Mouse (Mus musculus) liver, embryonic 12.5 days (tissue): ENCODE results near the gene Tbx1. TPM values are rescaled to one million over a fixed set of nuclear protein-coding genes. Genes with fewer than 3 reads are reported as not detected.
A peak's percentile ranks its signal among the peaks of the same experiment; 100 is the strongest.

ENCODE experiments used
- ATAC-seq: fragments of 200-750 bp; cut with Nextera tagmentation; 2 replicates; pipeline ENCODE4 v1.8.0; 2017; ENCODE audit warnings: moderate number of reproducible peaks, mild to moderate bottlenecking, moderate library complexity
- H3K27ac ChIP-seq: fragments of 300-500 bp; sonication (generic); 2 replicates; pipeline ENCODE4 v1.5.1; 2016; ENCODE audit warnings: mild to moderate bottlenecking
- H3K27me3 ChIP-seq: fragments of 300-500 bp; sonication (generic); replicated peaks from 2 replicates; pipeline ENCODE4 v1.6.1; 2016; ENCODE audit warnings: mild to moderate bottlenecking, moderate library complexity
- H3K36me3 ChIP-seq: fragments of 300-500 bp; sonication (generic); 2 replicates; pipeline ENCODE4 v1.6.1; 2016; ENCODE audit warnings: mild to moderate bottlenecking, moderate library complexity
- H3K4me1 ChIP-seq: fragments of 300-500 bp; sonication (generic); 2 replicates; pipeline ENCODE4 v1.6.1; 2016
- H3K4me2 ChIP-seq: fragments of 300-500 bp; sonication (generic); 2 replicates; pipeline ENCODE4 v1.6.1; 2016; ENCODE audit warnings: mild to moderate bottlenecking, moderate library complexity
- H3K4me3 ChIP-seq: fragments of 300-500 bp; sonication (generic); 2 replicates; pipeline ENCODE4 v1.5.1; 2016; ENCODE audit warnings: mild to moderate bottlenecking, moderate library complexity
- H3K9ac ChIP-seq: fragments of 300-500 bp; sonication (generic); 2 replicates; pipeline ENCODE4 v1.6.1; 2016; ENCODE audit warnings: mild to moderate bottlenecking, moderate library complexity
- H3K9me3 ChIP-seq: fragments of 300-500 bp; sonication (generic); replicated peaks from 2 replicates; pipeline ENCODE4 v1.6.1; 2016; ENCODE audit warnings: mild to moderate bottlenecking, moderate library complexity
- WGBS: fragments of 180-500 bp; shearing (Covaris S2); methylation state at CpG from one replicate; pipeline ENCODE4 v1.1.7; 2016; ENCODE audit not compliant: insufficient replicate concordance; 5-methylcytosine and 5-hydroxymethylcytosine counted together
- polyA plus RNA-seq: library from polyadenylated mRNA; unstranded; fragments of >200 nt; fragmentation: Nextera tagmentation; extraction: Ambion mirVana; gene quantifications from 2 replicates; pipeline ENCODE4 v1.2.1, GENCODE M21; 2016

The Tbx1 gene
- polyA plus RNA-seq, 1 experiment from 2014 or later: not detected

DNA sequence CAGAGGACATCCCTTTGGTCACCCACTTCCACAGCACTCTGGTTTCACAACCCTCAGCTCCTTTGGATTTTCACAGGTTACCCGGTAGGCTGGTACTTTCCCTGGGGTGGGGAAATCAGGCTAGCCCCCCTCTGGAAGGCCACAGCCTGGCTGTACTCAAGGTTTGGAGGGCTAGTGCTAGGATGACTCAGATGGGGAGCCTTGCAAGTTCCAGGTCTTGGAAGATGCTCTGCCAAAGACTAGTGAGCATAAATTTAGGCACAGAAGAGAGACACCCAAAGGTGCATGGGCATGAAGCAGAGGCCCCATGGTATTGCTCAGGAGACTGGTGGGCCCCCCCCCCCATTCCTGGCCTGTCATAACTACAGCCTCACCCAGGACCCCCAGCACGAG, 38.5 kb upstream of the Tbx1 start:
- Histone ChIP-seq H3K27me3 (peaks cover 95% of the 10 kb centered on the region), H3K36me3 (no peaks in the 10 kb centered on the region), H3K9ac (peak overlapping the region; percentile 64; the same call in 1 of the 2 replicates), H3K4me3 (peak overlapping the region; percentile 63), H3K4me1 (peaks cover 32% of the 10 kb centered on the region), H3K4me2 (peak overlapping the region; percentile 90), H3K9me3 (no peaks in the 10 kb centered on the region), H3K27ac (no peak overlapping the region)
- no peak for ATAC-seq
- 30% methylated on average over 2 of the region's 2 CpGs for whole genome bisulfite sequencing

DNA sequence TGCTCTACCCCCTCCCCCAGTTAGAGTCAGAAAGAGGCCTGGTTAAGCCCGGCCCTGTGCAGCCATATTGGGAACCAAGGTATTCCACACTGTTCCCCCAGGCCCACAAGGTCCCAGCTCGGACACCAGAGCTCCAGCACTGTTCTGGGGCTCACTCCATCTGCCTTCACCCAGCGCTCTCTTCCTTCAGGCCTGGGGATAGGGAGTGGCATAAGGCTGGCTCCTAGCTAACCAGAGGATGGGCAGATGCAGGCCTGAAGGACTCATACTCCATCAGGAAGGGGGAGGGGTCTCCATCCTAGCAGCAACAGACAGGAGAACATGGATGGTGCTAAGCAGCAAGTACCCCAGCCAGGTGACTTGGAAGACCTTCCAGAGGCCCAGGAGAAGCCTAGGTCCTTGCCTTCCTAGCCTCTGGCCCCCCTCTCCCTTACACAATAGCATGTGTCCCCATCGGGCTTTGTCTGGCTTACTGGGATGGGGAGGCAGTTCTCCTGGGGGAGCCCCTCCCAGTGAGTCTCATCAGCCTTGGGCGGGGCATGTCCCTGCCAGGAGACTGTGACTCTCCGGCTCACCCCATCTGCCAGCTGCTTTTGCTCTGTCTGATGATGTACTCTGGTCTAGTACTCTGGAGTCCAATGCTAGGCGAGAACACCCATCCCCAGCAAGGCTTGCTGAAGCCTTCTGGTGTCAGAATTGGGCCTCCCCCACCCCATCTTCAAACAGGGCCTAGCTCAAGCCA, 37.9 kb upstream of the Tbx1 start:
- 54% methylated on average over 7 of the region's 7 CpGs for WGBS
- peaks cover 32% of the 10 kb centered on the region for H3K4me1 ChIP-seq
- 0 out of 2 replicates have a peak overlapping the region, but pooled peaks have one; percentile 63 for H3K4me3 ChIP-seq
- ATAC-seq: no peak
- no peaks in the 10 kb centered on the region for H3K36me3 ChIP-seq
- H3K27ac ChIP-seq: no peak overlapping the region
- no peak overlapping the region for H3K9ac ChIP-seq
- H3K27me3 ChIP-seq: peaks cover 98% of the 10 kb centered on the region
- peak overlapping the region; percentile 90 for H3K4me2 ChIP-seq
- no peaks in the 10 kb centered on the region for H3K9me3 ChIP-seq

DNA sequence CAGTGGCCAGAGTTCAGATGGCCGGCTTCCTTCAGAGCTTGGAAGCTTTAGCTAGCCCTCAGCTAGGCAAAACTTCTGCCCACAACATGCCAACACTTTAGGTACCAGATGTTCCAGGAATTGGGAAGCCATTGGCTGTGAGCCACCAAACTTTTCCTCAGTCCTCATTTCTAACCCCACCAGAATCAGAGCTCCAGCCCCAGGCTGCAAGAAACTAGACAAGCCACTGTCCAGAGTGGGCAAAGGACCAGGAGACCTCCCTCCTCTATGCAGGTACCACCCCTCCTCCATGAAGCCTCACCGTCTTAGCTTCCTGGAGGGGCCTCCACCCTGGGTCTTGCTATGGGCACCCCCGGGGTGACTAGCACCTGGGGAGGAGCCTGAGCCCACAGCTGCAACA, 36.7 kb upstream of the Tbx1 start:
- H3K4me2 ChIP-seq: no peak overlapping the region
- WGBS: 34% methylated on average over 3 of the region's 3 CpGs

DNA sequence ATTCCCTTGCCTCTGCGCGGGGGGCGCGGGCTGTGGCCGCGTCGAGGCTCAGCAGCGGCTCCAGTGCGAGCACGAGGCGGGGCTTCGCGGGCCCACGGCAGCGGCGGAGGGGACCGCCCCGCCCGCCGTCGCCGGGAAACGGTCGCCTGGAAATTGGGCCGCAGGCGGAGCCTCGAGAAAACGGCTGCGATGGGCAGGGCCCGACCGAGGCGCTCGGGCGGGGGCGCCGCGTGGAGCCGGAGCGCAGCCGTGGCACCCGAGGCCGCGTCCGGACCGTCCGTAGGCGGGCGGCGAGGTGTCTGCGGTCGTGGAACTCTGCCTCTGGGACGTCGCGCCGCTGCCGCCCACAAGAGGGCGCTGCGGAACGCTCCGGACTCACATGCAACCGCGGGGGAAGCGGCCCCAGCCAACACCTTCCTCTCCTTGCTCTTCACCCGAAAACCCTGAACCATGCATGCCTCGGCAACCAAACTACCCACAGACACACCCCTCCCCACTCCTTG, 36.0 kb upstream of the Tbx1 start, which contains the start of gene Gm49601:
Gm49601 (minus strand) TSS at position 52 of the 503 bp plus-strand sequence.
- Histone ChIP-seq H3K27me3 (peaks cover 100% of the 10 kb centered on the region), H3K9ac (peak within 1 kb of the TSS; percentile 46), H3K36me3 (no peaks in the 10 kb centered on the region), H3K9me3 (no peaks in the 10 kb centered on the region), H3K4me2 (peak within 1 kb of the TSS; percentile 75), H3K4me3 (peak within 1 kb of the TSS; percentile 53), H3K27ac (no peak within 1 kb of the TSS), H3K4me1 (peaks cover 44% of the 10 kb centered on the region)
- 0 out of 2 replicates have a peak, but pooled peaks have one; percentile 6 for ATAC-seq
- under 1% methylated on average over 65 of the region's 65 CpGs for whole genome bisulfite sequencing

More for the DNA sequence above, 36.7 kb upstream of the Tbx1 start:
- no peak overlapping the region for H3K9ac ChIP-seq
- ATAC-seq: no peak
- H3K4me3 ChIP-seq: no peak overlapping the region
- no peaks in the 10 kb centered on the region for H3K9me3 ChIP-seq
- H3K36me3 ChIP-seq: no peaks in the 10 kb centered on the region
- H3K27ac ChIP-seq: no peak overlapping the region
- peaks cover 37% of the 10 kb centered on the region for H3K4me1 ChIP-seq
- H3K27me3 ChIP-seq: peaks cover 98% of the 10 kb centered on the region

DNA sequence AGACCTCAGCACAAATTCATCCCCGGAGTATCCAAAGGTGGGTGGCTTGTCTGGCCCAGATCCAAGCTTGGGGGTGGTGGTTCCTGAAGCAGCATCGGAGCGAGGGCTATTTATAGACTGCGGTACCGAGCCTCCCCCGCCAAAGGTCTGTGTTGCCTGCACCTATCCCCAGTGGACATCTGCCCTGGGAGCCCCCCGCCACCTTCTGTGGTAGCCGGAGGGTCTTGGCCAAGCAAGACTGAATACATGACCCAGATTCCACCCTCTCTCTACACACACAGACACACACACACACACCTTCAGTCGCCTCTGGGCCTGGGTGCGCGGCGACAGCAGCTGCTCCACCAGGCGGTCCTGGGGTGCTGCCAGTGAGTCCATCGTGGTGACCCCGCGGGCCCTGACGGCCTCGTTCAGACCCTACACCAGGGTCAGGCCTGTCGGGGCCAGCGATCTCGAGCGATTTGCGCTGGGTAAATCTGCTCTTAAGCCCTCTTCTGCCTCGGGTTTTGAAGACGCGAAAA, 35.4 kb upstream of the Tbx1 start:
- no peaks in the 10 kb centered on the region for H3K36me3 ChIP-seq
- peaks cover 50% of the 10 kb centered on the region for H3K4me1 ChIP-seq
- no peak for ATAC-seq

DNA sequence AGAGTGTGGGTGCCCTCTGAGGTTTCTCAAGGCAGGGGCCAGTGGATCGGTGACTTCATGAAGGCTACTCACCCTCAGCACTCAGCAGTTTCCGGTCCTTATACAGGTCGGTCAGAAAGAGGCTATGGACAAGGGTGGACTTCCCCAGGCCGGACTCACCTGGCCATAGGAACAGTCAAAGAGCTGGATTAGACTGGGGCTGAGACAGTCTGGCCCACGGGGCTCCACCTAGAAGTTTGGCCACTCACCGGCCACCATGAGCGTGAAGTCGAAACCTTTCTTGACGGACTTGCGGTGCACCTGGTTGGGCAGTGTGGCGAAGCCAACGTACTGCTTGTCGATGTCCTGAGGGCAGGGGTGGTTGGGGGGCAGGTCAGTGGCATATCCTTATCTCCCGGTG, 34.6 kb upstream of the Tbx1 start:
- no peaks in the 10 kb centered on the region for H3K36me3 ChIP-seq
- H3K4me2 ChIP-seq: no peak overlapping the region
- no peaks in the 10 kb centered on the region for H3K9me3 ChIP-seq
- no peak overlapping the region for H3K27ac ChIP-seq
- whole genome bisulfite sequencing: 35% methylated on average over 14 of the region's 14 CpGs
- H3K9ac ChIP-seq: no peak overlapping the region
- peaks cover 53% of the 10 kb centered on the region for H3K4me1 ChIP-seq
- no peak for ATAC-seq
- peaks cover 100% of the 10 kb centered on the region for H3K27me3 ChIP-seq
- H3K4me3 ChIP-seq: no peak overlapping the region

More for the DNA sequence above, 35.4 kb upstream of the Tbx1 start:
- H3K9me3 ChIP-seq: no peaks in the 10 kb centered on the region
- no peak overlapping the region for H3K9ac ChIP-seq
- peak overlapping the region; percentile 53 for H3K4me3 ChIP-seq
- peaks cover 100% of the 10 kb centered on the region for H3K27me3 ChIP-seq
- 10% methylated on average over 26 of the region's 26 CpGs for WGBS
- no peak overlapping the region for H3K27ac ChIP-seq
- H3K4me2 ChIP-seq: peak overlapping the region; percentile 75

DNA sequence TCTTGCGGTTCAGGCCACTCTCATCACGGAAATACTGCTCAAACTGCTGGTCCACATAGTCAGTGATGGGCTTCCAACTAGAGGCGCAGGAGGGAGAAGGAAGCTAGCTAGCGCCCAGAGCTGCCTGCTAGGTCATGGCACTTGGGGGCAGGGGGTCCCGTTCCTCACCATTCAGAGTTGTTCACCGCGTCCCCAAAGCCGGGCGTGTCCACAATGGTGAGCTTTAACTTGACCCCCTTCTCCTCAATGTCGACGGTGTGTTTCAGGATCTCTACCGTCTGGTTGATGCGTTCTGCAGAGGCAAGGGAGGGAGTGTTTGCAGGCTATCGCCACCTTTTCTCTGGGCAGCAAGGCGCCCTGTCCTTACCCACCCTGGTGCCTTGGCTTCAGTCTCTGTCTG, 34.2 kb upstream of the Tbx1 start:
- Histone ChIP-seq H3K4me1 (peaks cover 49% of the 10 kb centered on the region), H3K9ac (no peak overlapping the region), H3K4me3 (no peak overlapping the region), H3K4me2 (no peak overlapping the region), H3K27ac (no peak overlapping the region), H3K27me3 (peaks cover 100% of the 10 kb centered on the region), H3K36me3 (no peaks in the 10 kb centered on the region), H3K9me3 (no peaks in the 10 kb centered on the region)
- WGBS: 19% methylated on average over 15 of the region's 15 CpGs
- ATAC-seq: no peak

DNA sequence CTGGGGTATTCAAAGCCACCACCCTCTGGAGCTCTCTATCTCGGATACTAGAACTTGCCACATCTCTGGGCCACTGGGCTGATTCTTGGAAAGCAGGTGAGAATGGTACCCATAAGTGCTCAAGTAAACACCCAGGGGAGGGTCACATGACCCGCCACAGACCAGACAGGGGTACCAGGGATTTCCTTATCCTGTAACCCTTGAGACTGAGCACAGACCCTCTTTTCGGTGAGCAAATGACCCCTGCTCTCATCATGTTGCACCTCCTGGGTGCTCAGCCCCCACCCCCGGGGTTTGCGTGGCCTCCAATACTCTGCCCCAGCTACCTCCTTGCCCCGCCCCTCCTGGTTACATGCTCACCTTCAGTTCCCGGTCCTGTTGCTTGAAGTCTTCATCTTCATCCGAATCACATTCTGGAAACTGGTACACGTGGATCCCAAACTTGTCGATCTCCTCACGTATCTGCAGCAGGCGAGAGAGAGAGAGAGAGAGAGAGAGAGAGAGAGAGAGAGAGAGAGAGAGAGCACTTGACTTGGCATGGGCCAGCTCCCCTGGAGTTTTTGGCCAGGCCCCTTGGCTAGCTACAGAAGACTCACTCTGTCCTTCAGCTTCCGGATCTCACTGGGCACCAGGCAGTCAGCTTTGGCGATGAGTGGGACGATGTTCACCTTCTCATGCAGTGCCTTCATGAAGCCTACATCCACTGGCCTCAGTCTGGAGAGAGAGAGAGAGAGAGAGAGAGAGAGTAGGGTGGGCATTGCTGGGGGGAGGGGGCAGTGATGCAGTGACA, 33.5 kb upstream of the Tbx1 start:
- H3K4me2 ChIP-seq: no peak overlapping the region
- no peaks in the 10 kb centered on the region for H3K9me3 ChIP-seq
- H3K4me1 ChIP-seq: peaks cover 42% of the 10 kb centered on the region
- no peak overlapping the region for H3K27ac ChIP-seq
- no peaks in the 10 kb centered on the region for H3K36me3 ChIP-seq
- no peak for ATAC-seq
- H3K4me3 ChIP-seq: no peak overlapping the region
- H3K9ac ChIP-seq: no peak overlapping the region
- 14% methylated on average over 15 of the region's 15 CpGs for WGBS
- H3K27me3 ChIP-seq: peaks cover 100% of the 10 kb centered on the region

DNA sequence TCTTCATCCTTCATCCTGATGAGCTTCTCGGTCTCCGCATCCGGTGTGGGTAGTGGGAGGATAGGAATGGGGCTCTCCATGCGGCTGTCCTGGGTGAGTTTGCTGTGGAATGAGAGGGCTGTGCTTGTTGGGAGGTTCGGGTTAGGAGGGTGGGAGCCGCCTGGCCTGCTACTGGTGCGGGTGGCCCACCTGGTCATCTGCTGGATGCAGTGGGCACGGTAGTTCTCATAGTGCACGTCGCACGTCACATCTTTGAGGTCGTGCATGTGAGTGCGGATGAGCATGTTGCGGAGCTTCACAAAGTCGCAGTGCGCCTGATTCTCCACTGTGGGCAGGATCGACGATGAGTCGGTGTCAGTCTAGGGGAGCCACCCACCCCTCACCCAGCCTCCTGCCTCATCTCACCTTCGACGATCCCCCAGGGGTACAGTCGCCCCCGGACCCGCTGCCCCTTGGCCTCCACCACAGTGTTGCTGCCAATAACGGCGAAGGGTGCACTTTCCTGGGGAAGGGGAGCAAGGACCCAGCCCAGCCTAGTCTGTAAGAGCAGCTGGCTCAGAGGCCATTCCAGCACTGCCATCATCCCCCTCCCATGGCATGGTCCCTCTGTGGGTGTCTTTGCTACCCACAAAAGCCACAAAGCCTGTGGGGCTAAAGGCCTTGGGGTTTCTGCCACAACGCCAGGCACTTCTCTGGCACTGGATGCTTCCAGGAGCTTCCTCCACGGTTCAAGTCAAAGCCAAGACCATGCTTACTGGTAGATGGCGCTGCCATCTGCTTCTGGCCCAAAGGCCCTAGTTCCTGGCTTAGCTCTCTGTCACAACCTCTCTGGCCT, 32.7 kb upstream of the Tbx1 start:
- ATAC-seq: no peak
- Histone ChIP-seq H3K36me3 (no peaks in the 10 kb centered on the region), H3K4me2 (no peak overlapping the region), H3K4me3 (no peak overlapping the region), H3K9ac (no peak overlapping the region), H3K9me3 (no peaks in the 10 kb centered on the region), H3K27ac (no peak overlapping the region), H3K4me1 (peaks cover 38% of the 10 kb centered on the region), H3K27me3 (peaks cover 100% of the 10 kb centered on the region)
- WGBS: 13% methylated on average over 29 of the region's 29 CpGs

DNA sequence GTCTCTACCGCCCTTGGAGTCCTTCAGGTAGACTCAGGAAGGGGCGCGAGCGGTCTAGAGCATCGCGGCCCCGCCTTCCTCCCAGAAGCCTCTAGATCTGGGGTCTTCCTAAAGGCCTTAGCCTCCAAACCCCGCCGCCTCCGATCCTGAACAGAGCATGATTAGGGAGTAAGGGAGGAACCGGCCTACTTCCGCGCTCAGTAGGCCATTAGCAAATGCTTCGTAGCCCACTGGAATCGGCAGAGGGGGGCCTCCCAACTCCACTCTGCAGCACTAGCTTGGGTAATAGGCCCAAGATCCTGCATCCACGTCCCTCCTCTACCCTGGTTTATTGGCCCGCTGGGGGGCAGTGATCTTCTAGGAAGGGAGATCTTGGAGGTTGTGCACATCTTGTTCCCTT, 31.5 kb upstream of the Tbx1 start, which contains the start of gene Gp1bb:
Gp1bb (minus strand) TSS at position 385 of the 400 bp plus-strand sequence.
- peaks cover 98% of the 10 kb centered on the region for H3K27me3 ChIP-seq
- H3K36me3 ChIP-seq: no peaks in the 10 kb centered on the region
- H3K9me3 ChIP-seq: no peaks in the 10 kb centered on the region
- 0 out of 2 replicates have a peak within 1 kb of the TSS, but pooled peaks have one; percentile 1 for H3K27ac ChIP-seq
- WGBS: 7% methylated on average over 17 of the region's 17 CpGs
- 0 out of 2 replicates have a peak within 1 kb of the TSS, but pooled peaks have one; percentile 28 for H3K9ac ChIP-seq
- H3K4me3 ChIP-seq: peak within 1 kb of the TSS; percentile 50
- peak within 1 kb of the TSS; percentile 72 for H3K4me2 ChIP-seq
- ATAC-seq: no peak
- peaks cover 48% of the 10 kb centered on the region for H3K4me1 ChIP-seq
